Mouse (Mus musculus) heart, postnatal 4 days (tissue): Measurements from ENCODE around the gene Patj. TPM values are rescaled to one million over a fixed set of nuclear protein-coding genes. Genes with fewer than 3 reads are reported as not detected.
"Not testable (repeated sequence)": the region's sequence is repeated elsewhere in the genome, so short reads cannot be mapped to it uniquely, and the experiment has no call there.

Source experiments
- DNase-seq: peaks from one replicate; pipeline ENCODE4 v3.0.0; 2021
- total RNA-seq, 2 experiments: library from RNA; stranded (reverse); gene quantifications; 2 replicates each; pipeline ENCODE4 v1.2.3; 2021

Gene Patj
- total RNA-seq, 2 experiments from 2014 or later = 22.8 to 24.7 TPM

- no peak for DNase-seq
Observed at GRCm38 (mm10) chr4:98666451-98666850, 270.9 kb downstream of the Patj start.

- no peak for DNase-seq
Observed at GRCm38 (mm10) chr4:98667009-98667408, 271.4 kb downstream of the Patj start.

GRCm38 (mm10) chr4:98677506-98677905 is 281.9 kb downstream of the Patj start:
- DNase-seq = no peak

- DNase-seq = no peak
Observed at GRCm38 (mm10) chr4:98686678-98687267, 291.2 kb downstream of the Patj start.

- DNase-seq = no peak
Observed at GRCm38 (mm10) chr4:98688116-98688515, 292.5 kb downstream of the Patj start.

GRCm38 (mm10) chr4:98688520-98688919 is 292.9 kb downstream of the Patj start:
- no peak for DNase-seq

- DNase-seq = no peak
Observed at GRCm38 (mm10) chr4:98689988-98690387, 294.4 kb downstream of the Patj start.

GRCm38 (mm10) chr4:98693465-98694185 is 298.0 kb downstream of the Patj start:
- DNase-seq = no peak

GRCm38 (mm10) chr4:98697932-98698331 is 302.3 kb downstream of the Patj start:
- no peak for DNase-seq

GRCm38 (mm10) chr4:98698921-98699320 is 303.3 kb downstream of the Patj start:
- no peak for DNase-seq

GRCm38 (mm10) chr4:98700156-98700555 is 304.6 kb downstream of the Patj start:
- DNase-seq = no peak

- DNase-seq = peak; percentile 86
Observed at GRCm38 (mm10) chr4:98702201-98702894, 306.8 kb downstream of the Patj start.

GRCm38 (mm10) chr4:98710891-98711290 is 315.3 kb downstream of the Patj start:
- DNase-seq = no peak

GRCm38 (mm10) chr4:98717735-98718546 is 322.4 kb downstream of the Patj start:
- no peak for DNase-seq

- DNase-seq = no peak
Observed at GRCm38 (mm10) chr4:98718547-98718917, 322.9 kb downstream of the Patj start.

GRCm38 (mm10) chr4:98722454-98722853 is 326.9 kb downstream of the Patj start:
- DNase-seq = peak; percentile 71

- not testable (repeated sequence) for DNase-seq
Observed at GRCm38 (mm10) chr4:98724682-98725081, 329.1 kb downstream of the Patj start.

- DNase-seq = peak; percentile 20
Observed at GRCm38 (mm10) chr4:98725439-98725838, 329.9 kb downstream of the Patj start.

GRCm38 (mm10) chr4:98726590-98727237 is 331.1 kb downstream of the Patj start, which contains the start of gene L1td1:
Gene L1td1, plus strand, starts transcription at chr4:98726734.
- no peak for DNase-seq

GRCm38 (mm10) chr4:98727295-98727958 is 331.8 kb downstream of the Patj start:
- no peak for DNase-seq

- DNase-seq = no peak
Observed at GRCm38 (mm10) chr4:98727959-98728347, 332.4 kb downstream of the Patj start.

GRCm38 (mm10) chr4:98728716-98729115 is 333.1 kb downstream of the Patj start:
- no peak for DNase-seq
